Mouse (Mus musculus) megakaryocyte, embryonic 14.5 days (primary cell): ENCODE data around the gene Mettl27. TPM values are rescaled to one million over a fixed set of nuclear protein-coding genes. Genes with fewer than 3 reads are reported as not detected.

Experiments used
- H3K27me3 ChIP-seq: replicated peaks from 2 replicates; pipeline ENCODE3; 2012; ENCODE audit warnings: inconsistent platforms
- H3K36me3 ChIP-seq: replicated peaks from 2 replicates; pipeline ENCODE3; 2012; ENCODE audit warnings: low read length, inconsistent platforms, mixed read lengths
- H3K4me1 ChIP-seq: 2 replicates; pipeline ENCODE4 v1.6.1; 2012; ENCODE audit warnings: inconsistent platforms
- H3K4me3 ChIP-seq: replicated peaks from 2 replicates; pipeline ENCODE3; 2012; ENCODE audit warnings: moderate library complexity, mild to moderate bottlenecking, inconsistent platforms
- H3K9me3 ChIP-seq: 2 replicates; pipeline ENCODE4 v1.6.1; 2012; ENCODE audit warnings: inconsistent platforms
- FLI1 ChIP-seq: IDR thresholded peaks from 2 replicates; pipeline ENCODE4 v1.6.1; 2012; ENCODE audit warnings: low read length, inconsistent platforms, mixed read lengths
- GATA1 ChIP-seq: IDR thresholded peaks from 3 replicates; pipeline ENCODE4 v1.6.1; 2012; ENCODE audit warnings: mixed read lengths, low read length, inconsistent platforms, borderline replicate concordance
- polyA plus RNA-seq: library from polyadenylated mRNA; stranded (reverse); fragments of >175 nt; gene quantifications from 2 replicates; pipeline ENCODE4 v1.2.3, GENCODE M21; 2012; ENCODE audit warnings: low replicate concordance; ENCODE audit not compliant: insufficient read depth

The Mettl27 gene
- polyA plus RNA-seq, 1 experiment, result 34.3 TPM

GRCm38 (mm10) chr5:134946063-134946856 is 14.1 kb downstream of the Mettl27 start:
- peaks cover 71% of the 10 kb centered on the region for H3K4me1 ChIP-seq
- H3K9me3 ChIP-seq, result no peaks in the 10 kb centered on the region
- no peak for TF ChIP-seq FLI1
- no peak for TF ChIP-seq GATA1
- no peak overlapping the region for H3K4me3 ChIP-seq
- H3K36me3 ChIP-seq, result peaks cover 8% of the 10 kb centered on the region
- peaks cover 11% of the 10 kb centered on the region for H3K27me3 ChIP-seq

- Histone ChIP-seq H3K36me3 (peaks cover 2% of the 10 kb centered on the region), H3K4me1 (peaks cover 76% of the 10 kb centered on the region), H3K9me3 (no peaks in the 10 kb centered on the region), H3K4me3 (no peak within 1 kb of the TSS), H3K27me3 (peaks cover 11% of the 10 kb centered on the region)
- no peak for TF ChIP-seq GATA1
- TF ChIP-seq FLI1, result no peak
Measured at GRCm38 (mm10) chr5:134946857-134947255, 14.7 kb downstream of the Mettl27 start, which contains the start of gene Cldn4. Gene Cldn4 (minus strand): TSS chr5:134946934.

GRCm38 (mm10) chr5:134947420-134948084 is 15.4 kb downstream of the Mettl27 start:
- H3K36me3 ChIP-seq, result no peaks in the 10 kb centered on the region
- peaks cover 80% of the 10 kb centered on the region for H3K4me1 ChIP-seq
- TF ChIP-seq GATA1 (no peak), FLI1 (no peak)
- H3K27me3 ChIP-seq, result peaks cover 11% of the 10 kb centered on the region
- H3K4me3 ChIP-seq, result no peak overlapping the region
- H3K9me3 ChIP-seq, result no peaks in the 10 kb centered on the region

GRCm38 (mm10) chr5:134948085-134948439 is 15.9 kb downstream of the Mettl27 start:
- no peak for TF ChIP-seq GATA1
- no peak for TF ChIP-seq FLI1
- peaks cover 80% of the 10 kb centered on the region for H3K4me1 ChIP-seq
- H3K27me3 ChIP-seq, result peaks cover 11% of the 10 kb centered on the region
- no peak overlapping the region for H3K4me3 ChIP-seq
- no peaks in the 10 kb centered on the region for H3K36me3 ChIP-seq
- no peaks in the 10 kb centered on the region for H3K9me3 ChIP-seq

- Histone ChIP-seq H3K36me3 (no peaks in the 10 kb centered on the region), H3K4me1 (peaks cover 83% of the 10 kb centered on the region), H3K4me3 (peak overlapping the region; percentile 85), H3K27me3 (peaks cover 3% of the 10 kb centered on the region), H3K9me3 (no peaks in the 10 kb centered on the region)
- TF ChIP-seq GATA1 (no peak), FLI1 (no peak)
Measured at GRCm38 (mm10) chr5:134951053-134951884, 19.1 kb downstream of the Mettl27 start.

- TF ChIP-seq FLI1 (no peak), GATA1 (no peak)
- Histone ChIP-seq H3K27me3 (no peaks in the 10 kb centered on the region), H3K4me3 (no peak overlapping the region), H3K36me3 (no peaks in the 10 kb centered on the region), H3K4me1 (peaks cover 94% of the 10 kb centered on the region), H3K9me3 (no peaks in the 10 kb centered on the region)
Measured at GRCm38 (mm10) chr5:134955491-134955890, 23.3 kb downstream of the Mettl27 start.

GRCm38 (mm10) chr5:134959114-134959513 is 26.9 kb downstream of the Mettl27 start:
- no peaks in the 10 kb centered on the region for H3K36me3 ChIP-seq
- no peaks in the 10 kb centered on the region for H3K9me3 ChIP-seq
- peaks cover 89% of the 10 kb centered on the region for H3K4me1 ChIP-seq
- peak overlapping the region; percentile 62 for H3K4me3 ChIP-seq
- TF ChIP-seq FLI1 (no peak), GATA1 (no peak)
- no peaks in the 10 kb centered on the region for H3K27me3 ChIP-seq

GRCm38 (mm10) chr5:134960430-134960829 is 28.3 kb downstream of the Mettl27 start:
- Histone ChIP-seq H3K36me3 (no peaks in the 10 kb centered on the region), H3K9me3 (no peaks in the 10 kb centered on the region), H3K4me1 (peaks cover 87% of the 10 kb centered on the region), H3K4me3 (no peak overlapping the region), H3K27me3 (no peaks in the 10 kb centered on the region)
- TF ChIP-seq GATA1 (no peak), FLI1 (no peak)

GRCm38 (mm10) chr5:134961519-134961918 is 29.4 kb downstream of the Mettl27 start:
- Histone ChIP-seq H3K4me3 (no peak overlapping the region), H3K36me3 (no peaks in the 10 kb centered on the region)
- TF ChIP-seq FLI1 (no peak), GATA1 (no peak)

More at GRCm38 (mm10) chr5:134961519-134961918, 29.4 kb downstream of the Mettl27 start:
- Histone ChIP-seq H3K27me3 (peaks cover 1% of the 10 kb centered on the region), H3K9me3 (no peaks in the 10 kb centered on the region), H3K4me1 (peaks cover 87% of the 10 kb centered on the region)
